Mouse (Mus musculus): ENCODE results near the gene Mt2. TPM values are rescaled to one million over a fixed set of nuclear protein-coding genes. Genes with fewer than 3 reads are reported as not detected.

Gene Mt2
- polyA plus RNA-seq, 1 experiment from 2014 or later = 26.6 TPM

GRCm38 (mm10) chr8:94209639-94210038 lies 37.2 kb downstream of the Mt2 start:
- WGBS = 70% methylated on average over 6 of the region's 6 CpGs
- Histone ChIP-seq H3K27me3 (no peaks in the 10 kb centered on the region), H3K4me2 (no peak overlapping the region), H3K36me3 (no peaks in the 10 kb centered on the region), H3K4me1 (peaks cover 5% of the 10 kb centered on the region), H3K27ac (no peak overlapping the region), H3K4me3 (no peak overlapping the region), H3K9ac (no peak overlapping the region), H3K9me3 (no peaks in the 10 kb centered on the region)
- no peak for ATAC-seq (ENCODE audit: borderline replicate concordance, extremely low read depth, low FRiP score, low TSS enrichment)

- Histone ChIP-seq H3K27ac (no peak overlapping the region), H3K36me3 (no peaks in the 10 kb centered on the region), H3K9ac (no peak overlapping the region), H3K27me3 (no peaks in the 10 kb centered on the region), H3K4me3 (no peak overlapping the region), H3K9me3 (no peaks in the 10 kb centered on the region), H3K4me1 (peaks cover 9% of the 10 kb centered on the region), H3K4me2 (no peak overlapping the region)
- ATAC-seq (ENCODE audit: borderline replicate concordance, extremely low read depth, low FRiP score, low TSS enrichment) = no peak
- 74% methylated on average over 3 of the region's 3 CpGs for WGBS
These were observed 37.8 kb downstream of the Mt2 start for GRCm38 (mm10) chr8:94210225-94210624.

GRCm38 (mm10) chr8:94213819-94214218 lies 41.4 kb downstream of the Mt2 start:
- no peak for ATAC-seq (ENCODE audit: borderline replicate concordance, extremely low read depth, low FRiP score, low TSS enrichment)
- Histone ChIP-seq H3K4me2 (peak overlapping the region; percentile 51), H3K4me1 (peaks cover 20% of the 10 kb centered on the region), H3K27me3 (no peaks in the 10 kb centered on the region), H3K36me3 (no peaks in the 10 kb centered on the region), H3K4me3 (peak overlapping the region; percentile 59), H3K9me3 (no peaks in the 10 kb centered on the region), H3K27ac (no peak overlapping the region), H3K9ac (peak overlapping the region; percentile 27; the same call in 1 of the 2 replicates)
- 52% methylated on average over 6 of the region's 6 CpGs for WGBS

- H3K27me3 ChIP-seq = no peaks in the 10 kb centered on the region
- peak within 1 kb of the TSS; percentile 59 for H3K4me3 ChIP-seq
- H3K4me2 ChIP-seq = peak within 1 kb of the TSS; percentile 82
- WGBS = under 1% methylated on average over 68 of the region's 68 CpGs
- H3K27ac ChIP-seq = peak within 1 kb of the TSS; percentile 51
- peak; percentile 97 for ATAC-seq (ENCODE audit: borderline replicate concordance, extremely low read depth, low FRiP score, low TSS enrichment)
- peak within 1 kb of the TSS; percentile 60 for H3K9ac ChIP-seq
- H3K9me3 ChIP-seq = no peaks in the 10 kb centered on the region
- peaks cover 20% of the 10 kb centered on the region for H3K4me1 ChIP-seq
- H3K36me3 ChIP-seq = no peaks in the 10 kb centered on the region
These were observed 42.0 kb downstream of the Mt2 start, which contains the start of gene Nup93 for GRCm38 (mm10) chr8:94214252-94215173. TSS of gene Nup93 (plus strand) at chr8:94214564.

Other genes starting within 250 kb of the Mt2 start
- gene Amfr, start 159.8 kb upstream of the Mt2 start, polyA plus RNA-seq (2015; fragmentation: Nextera tagmentation; extraction: Ambion mirVana) = 48.5 and 49.6 TPM in 2 replicates
- gene Nudt21, start 135.6 kb upstream of the Mt2 start, polyA plus RNA-seq (2015; fragmentation: Nextera tagmentation; extraction: Ambion mirVana) = 111 and 113 TPM in 2 replicates
- 10.6 and 13.7 TPM in 2 replicates for gene Ogfod1, start 135.5 kb upstream of the Mt2 start, polyA plus RNA-seq (2015; fragmentation: Nextera tagmentation; extraction: Ambion mirVana)
- gene Bbs2, start 73.7 kb upstream of the Mt2 start, polyA plus RNA-seq (2015; fragmentation: Nextera tagmentation; extraction: Ambion mirVana) = 9.7 and 13.1 TPM in 2 replicates
- gene Mt4, start 35.5 kb upstream of the Mt2 start, polyA plus RNA-seq (2015; fragmentation: Nextera tagmentation; extraction: Ambion mirVana) = not detected in 2 replicates
- gene Mt3, start 20.1 kb upstream of the Mt2 start, polyA plus RNA-seq (2015; fragmentation: Nextera tagmentation; extraction: Ambion mirVana) = 5.5 and 5.7 TPM in 2 replicates
- 144 and 179 TPM in 2 replicates for gene Mt1, start 6.4 kb downstream of the Mt2 start, polyA plus RNA-seq (2015; fragmentation: Nextera tagmentation; extraction: Ambion mirVana)
- gene Nup93, start 41.9 kb downstream of the Mt2 start, polyA plus RNA-seq (2015; fragmentation: Nextera tagmentation; extraction: Ambion mirVana) = 99.9 and 101 TPM in 2 replicates
- gene Slc12a3, start 156.5 kb downstream of the Mt2 start, polyA plus RNA-seq (2015; fragmentation: Nextera tagmentation; extraction: Ambion mirVana) = 0.14 TPM in 1 of 2 replicates, not detected in the other
- gene Herpud1, start 213.8 kb downstream of the Mt2 start, polyA plus RNA-seq (2015; fragmentation: Nextera tagmentation; extraction: Ambion mirVana) = 107 and 116 TPM in 2 replicates